Mouse (Mus musculus): ENCODE measurements around the gene Cbfa2t2. TPM values are rescaled to one million over a fixed set of nuclear protein-coding genes. Genes with fewer than 3 reads are reported as not detected.
"Not testable (repeated sequence)": the region's sequence is repeated elsewhere in the genome, so short reads cannot be mapped to it uniquely, and the experiment has no call there.

The Cbfa2t2 gene
- total RNA-seq, 2 experiments from 2014 or later = 33.9 to 34.2 TPM

DNA sequence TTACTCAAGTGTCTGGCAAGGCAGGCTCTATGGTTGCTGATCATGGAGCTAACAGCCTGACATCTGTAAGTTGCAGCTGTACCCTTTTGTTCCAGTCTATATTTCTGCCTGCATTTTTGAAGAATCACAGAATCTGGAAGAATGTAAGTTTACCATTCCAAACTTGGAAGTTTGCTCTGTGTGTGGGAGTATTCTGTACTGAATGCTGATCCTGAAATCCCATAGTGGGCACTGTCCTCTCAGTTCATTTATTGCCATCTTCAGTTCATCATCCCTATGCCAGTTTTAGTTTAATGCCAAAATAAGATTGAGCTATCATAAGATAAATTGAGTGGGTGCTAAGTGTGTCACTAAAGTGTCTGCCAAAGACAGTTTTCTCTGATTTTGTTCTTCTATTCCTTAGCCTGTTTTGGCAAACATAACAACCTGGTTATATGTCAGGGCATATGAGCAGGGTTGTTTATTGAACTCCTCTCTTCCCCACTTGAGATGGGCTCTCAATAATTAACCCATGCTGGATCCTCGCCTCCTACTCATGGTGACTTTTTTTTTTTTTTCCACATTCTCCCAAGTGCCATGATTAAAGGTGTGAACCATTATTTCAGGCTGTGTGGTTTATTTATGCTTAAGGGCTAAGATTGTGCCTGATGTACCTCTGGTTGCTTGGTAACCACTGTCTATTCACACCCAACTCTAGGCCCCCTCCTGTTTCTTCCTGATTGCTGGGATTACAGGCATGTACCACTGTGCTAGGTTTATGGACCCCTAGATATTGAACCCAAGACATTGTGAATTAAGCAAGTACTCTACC, 38.2 kb downstream of the Cbfa2t2 start:
- no peak for DNase-seq

GRCm38 (mm10) chr2:154475062-154475349, 38.7 kb downstream of the Cbfa2t2 start:
- no peak for DNase-seq

- DNase-seq = no peak
Measured at GRCm38 (mm10) chr2:154475861-154476260, 39.6 kb downstream of the Cbfa2t2 start.

- peak; percentile 42 for DNase-seq
Measured at GRCm38 (mm10) chr2:154477028-154477427, 40.7 kb downstream of the Cbfa2t2 start.

- no peak for DNase-seq
Measured at GRCm38 (mm10) chr2:154491788-154492187, 55.5 kb downstream of the Cbfa2t2 start.

GRCm38 (mm10) chr2:154493559-154493958, 57.3 kb downstream of the Cbfa2t2 start:
- not testable (repeated sequence) for DNase-seq

DNA sequence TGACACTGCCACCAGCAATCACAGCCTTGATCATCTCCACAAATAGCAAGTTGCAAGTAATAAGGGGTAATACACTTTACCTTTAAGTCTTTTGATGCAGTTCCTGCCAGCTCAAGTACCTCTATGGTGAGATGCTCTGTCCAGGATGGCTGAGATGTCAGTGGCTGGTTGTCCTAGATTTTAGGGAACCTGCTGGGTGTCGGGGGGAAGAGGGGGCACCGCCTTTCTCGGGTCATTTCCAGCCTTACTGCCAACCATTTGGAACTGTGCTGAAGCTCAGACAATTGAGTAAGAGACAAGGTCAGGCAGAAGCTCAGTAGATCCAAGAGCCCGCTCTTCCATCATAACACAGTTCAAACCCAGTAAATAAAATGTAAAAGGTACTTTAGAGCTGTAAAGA, 58.7 kb downstream of the Cbfa2t2 start:
- DNase-seq = no peak

DNA sequence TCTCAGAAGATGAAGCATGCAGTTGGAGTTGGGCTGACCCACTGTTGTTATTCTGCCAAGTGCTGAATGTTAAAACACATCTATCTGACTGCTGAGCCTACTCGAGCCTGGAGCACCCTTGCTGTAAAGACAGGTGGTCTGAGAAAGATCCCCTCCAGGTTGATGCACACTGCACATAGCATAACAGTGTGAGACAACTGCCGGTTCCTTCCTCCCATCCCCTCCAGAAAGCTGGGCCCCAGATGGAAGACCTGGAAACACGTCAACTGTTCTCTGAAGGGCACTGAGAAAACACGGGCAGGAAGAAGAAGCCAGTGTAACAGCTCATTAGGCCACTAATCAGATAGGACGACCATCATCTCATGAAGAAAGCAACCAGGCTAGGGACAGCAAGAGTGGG, 62.3 kb downstream of the Cbfa2t2 start:
- no peak for DNase-seq

DNA sequence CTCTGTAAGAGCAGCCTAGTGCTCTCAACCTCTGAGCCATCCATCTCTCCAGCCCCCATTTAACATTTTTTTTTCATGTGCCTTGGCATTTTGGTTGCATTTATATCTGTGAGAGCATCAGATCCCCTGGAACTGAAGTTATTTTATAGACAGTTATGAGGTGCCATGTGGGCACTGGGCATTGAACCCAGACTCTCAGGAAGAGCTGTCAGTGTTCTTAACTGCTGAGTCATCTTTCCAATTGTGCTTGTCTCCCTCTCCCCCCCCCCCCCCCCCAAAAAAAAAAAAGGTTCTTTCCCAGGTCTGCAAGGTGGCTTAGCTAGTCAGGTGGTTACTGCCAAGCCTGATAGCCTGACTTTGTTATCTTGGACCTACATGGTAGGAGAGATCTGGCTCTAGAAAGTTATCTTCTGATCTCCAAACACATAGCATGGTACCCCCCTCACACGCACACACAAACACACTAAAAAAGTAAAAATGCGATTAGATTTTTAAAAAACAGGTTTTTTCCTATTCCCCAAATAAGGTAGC, 63.5 kb downstream of the Cbfa2t2 start:
- DNase-seq = no peak

DNA sequence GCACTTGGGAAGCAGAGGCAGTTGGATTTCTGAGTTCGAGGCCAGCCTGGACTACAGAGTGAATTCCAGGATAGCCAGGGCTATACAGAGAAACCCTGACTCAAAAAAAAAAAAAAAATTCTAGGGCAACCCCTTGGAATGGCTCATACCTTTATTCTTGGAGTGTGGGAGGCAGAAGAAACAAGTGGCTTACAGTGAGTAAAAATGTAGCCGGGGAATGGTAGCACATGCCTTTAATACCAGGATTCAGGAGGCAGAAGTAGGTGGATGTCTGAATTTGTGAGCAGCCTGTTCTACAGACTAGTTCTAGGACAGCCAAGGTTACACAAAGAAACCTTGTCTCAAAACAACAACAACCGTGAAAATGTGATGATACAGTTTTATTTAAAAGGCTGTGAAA, 64.5 kb downstream of the Cbfa2t2 start:
- no peak for DNase-seq

GRCm38 (mm10) chr2:154507076-154507475, 70.8 kb downstream of the Cbfa2t2 start:
- DNase-seq = no peak

DNA sequence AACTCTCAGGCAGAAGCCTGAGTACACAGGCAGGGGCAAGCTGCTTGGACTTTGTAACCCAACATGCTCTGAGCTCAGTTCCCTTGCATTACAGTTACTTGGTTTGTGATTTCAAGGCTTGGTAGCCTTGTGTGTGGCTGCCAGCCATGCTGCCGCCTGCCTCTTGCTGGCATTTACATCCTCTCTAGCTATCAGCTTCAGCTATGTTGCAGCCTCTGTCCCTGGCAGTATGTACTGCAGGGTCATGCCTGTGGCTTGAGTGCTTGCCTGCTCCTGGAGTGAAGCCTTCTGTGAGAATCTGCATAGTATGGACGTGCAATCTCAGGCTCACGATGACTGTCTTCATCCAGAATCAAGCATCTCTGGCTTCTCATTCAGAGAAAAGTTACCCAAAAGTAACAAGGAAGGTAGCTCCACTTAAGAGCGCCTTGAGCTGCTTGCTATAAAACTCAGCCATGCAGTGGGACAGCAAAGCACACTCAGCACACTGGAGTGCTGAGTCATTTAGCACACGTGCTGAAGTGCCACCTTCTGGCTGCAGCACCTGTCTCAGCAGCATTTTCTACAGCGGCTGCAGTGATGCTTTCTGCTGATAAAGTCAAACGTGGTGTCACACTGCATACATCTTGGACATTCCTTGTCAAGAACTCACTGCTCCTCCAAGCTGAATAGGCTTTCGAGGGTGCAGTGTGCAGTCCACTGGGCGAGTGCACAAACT, 71.4 kb downstream of the Cbfa2t2 start:
- no peak for DNase-seq

DNA sequence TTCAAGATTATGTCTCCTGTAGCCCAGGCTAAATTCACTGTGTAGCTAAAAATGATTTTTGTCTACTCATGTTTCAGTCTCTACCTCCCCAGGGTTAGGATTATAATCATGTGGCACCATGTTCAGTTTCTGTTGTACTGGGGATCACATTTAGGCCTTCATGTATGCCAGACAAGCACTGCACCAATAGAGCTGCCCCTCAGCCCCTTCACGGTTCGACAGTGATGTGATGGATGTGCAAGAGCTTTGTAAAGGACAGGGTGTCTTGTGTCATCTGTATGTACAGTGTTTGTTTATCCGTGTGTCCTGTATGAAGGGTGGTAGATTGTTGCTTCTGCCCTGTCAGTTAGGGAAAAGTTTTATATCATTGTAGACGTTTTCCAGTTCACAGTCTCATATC, 72.2 kb downstream of the Cbfa2t2 start:
- DNase-seq = no peak

DNA sequence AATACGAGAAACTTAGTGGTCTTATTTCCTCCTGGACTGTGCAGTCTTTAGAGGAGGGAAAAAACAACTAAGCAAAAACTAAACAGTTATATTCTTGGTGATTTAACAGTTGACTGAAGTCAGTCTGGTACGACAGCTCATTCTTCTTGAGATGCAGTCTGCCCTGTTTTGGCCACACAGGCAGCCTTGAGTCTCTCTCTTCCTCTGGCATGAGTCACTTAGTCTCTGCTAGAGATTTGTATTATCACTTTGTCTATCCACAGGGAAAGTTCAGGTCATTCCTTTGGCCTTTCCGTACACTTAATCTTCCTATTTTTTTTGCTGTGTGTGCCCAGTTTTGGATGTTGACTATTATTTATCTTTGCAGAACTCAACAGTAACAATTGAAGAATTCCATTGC, 73.9 kb downstream of the Cbfa2t2 start:
- DNase-seq = no peak

DNA sequence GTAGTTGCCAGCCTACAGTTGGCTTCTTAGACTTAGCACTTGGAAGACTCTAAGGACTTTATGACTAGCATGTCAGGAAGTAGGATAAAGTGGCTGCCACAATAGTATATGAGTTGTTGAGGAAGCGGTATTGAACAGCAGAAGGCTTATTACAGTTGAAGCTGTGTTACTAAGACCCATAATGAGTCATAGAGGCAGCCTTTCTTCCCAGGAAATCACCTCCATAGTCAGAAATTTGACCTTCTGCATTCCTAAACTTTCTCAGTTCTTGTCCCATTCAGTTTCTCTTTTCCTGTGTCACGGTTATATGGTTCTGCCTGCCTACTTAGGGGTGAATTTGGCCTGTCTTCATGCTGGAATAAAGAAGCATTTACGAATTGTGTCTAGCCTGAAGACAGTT, 80.7 kb downstream of the Cbfa2t2 start:
- no peak for DNase-seq

GRCm38 (mm10) chr2:154517424-154517823, 81.1 kb downstream of the Cbfa2t2 start:
- no peak for DNase-seq

GRCm38 (mm10) chr2:154521449-154521848, 85.2 kb downstream of the Cbfa2t2 start:
- no peak for DNase-seq

DNA sequence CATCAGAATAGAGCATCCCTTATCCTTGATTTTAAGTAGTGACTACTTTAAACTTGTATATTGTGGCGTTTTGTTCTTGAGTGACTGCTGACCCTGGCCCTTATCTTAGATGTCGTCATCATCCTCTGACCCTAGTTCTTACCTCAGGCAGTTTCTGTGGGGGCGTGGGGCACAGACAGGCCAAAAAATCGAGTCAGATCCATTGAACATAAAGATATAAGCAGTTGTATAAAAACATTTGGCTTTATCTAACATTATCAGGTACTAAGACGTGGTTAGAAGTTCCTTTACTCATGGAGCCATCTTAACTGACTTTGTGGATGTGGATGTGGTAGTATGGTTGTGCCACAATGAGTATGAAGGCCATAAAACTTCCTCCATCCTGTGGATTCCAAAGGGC, 86.1 kb downstream of the Cbfa2t2 start:
- no peak for DNase-seq

DNA sequence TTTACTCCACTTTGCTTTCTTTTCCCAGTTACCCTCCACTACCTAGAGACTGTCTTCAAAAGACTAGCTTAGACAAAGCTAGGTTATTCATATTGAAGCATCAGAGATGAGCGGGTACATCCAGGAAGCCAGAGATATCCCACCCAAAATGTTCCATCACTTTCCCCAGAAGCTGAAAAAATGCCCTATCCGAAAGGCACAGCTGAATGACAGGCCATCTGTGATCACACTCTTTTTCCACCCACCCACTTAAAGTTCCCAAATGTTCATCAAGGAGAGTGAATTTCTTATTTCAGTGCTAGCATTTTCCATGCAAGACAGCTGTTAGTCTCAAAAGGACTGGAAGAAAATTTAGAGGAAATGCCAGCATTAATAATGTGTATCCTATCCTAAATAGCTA, 89.0 kb downstream of the Cbfa2t2 start:
- no peak for DNase-seq

DNA sequence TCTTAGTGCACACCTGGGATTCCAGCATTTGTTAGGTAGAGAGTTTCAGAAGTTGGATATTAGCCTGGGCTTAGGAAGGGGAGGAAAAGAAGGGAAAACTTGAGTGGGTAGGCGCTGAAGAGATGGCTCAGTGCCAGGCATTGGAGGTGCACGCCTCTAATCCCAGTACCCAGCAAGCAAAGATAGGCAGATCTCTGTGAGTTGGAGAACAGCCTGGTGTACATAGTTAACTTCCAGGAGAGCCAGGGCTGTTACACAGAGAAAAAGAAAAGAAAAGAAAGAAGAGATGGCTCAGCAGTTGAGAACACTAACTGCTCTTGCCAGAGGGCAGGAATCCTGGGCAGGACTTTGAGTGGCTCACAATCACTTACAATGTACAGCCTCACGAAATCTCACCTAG, 90.2 kb downstream of the Cbfa2t2 start:
- DNase-seq = no peak

DNA sequence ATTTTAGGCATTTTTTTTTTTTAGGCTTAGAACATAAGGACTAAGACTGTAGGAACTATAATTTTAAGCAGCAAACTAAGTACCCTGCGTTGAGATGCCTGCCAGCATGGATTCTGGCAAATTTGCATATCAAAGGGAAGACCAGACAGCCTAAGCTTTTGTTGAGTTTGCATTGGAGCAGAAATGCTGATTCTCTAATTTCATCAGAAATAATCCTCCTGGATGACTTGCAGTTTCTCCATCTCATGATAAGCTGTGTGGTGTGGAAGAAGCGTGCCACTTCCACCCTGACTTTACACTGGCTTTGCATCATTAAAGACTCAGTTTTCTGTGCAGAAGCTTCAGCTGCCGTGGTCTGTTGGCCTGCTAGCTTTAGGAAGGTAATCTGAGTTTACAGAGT, 96.6 kb downstream of the Cbfa2t2 start:
- no peak for DNase-seq

- no peak for DNase-seq
Measured at GRCm38 (mm10) chr2:154534704-154535270, 98.5 kb downstream of the Cbfa2t2 start.

GRCm38 (mm10) chr2:154538310-154538709, 102.0 kb downstream of the Cbfa2t2 start:
- no peak for DNase-seq

DNA sequence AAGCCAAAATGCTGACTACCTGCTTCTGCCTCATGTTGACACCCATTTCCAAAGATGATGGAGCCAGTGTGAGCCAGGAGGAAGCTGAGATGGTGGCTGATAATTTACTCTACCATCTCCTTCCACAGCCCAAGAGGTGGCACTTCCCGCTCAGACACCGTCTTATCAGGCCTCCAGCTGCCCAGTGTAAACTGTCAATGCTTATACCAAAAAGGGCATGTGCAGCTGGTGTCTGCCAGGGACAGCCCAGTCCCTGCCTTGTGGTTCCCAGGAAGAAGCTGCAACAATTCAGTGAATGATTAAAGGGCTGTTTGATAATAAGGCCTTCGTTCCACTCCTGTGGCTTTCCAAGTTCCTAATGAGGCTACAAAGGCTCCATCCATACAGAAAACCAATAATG, 102.4 kb downstream of the Cbfa2t2 start:
- DNase-seq = no peak

All from heart, postnatal 4 days (tissue).